Mouse (Mus musculus) stomach, embryonic 15.5 days (tissue): Measurements from ENCODE around the gene Mrpl45. TPM values are rescaled to one million over a fixed set of nuclear protein-coding genes. Genes with fewer than 3 reads are reported as not detected.

Source experiments
- ATAC-seq: fragments of 200-750 bp; cut with Nextera tagmentation; 2 replicates; pipeline ENCODE4 v1.8.0; 2017; ENCODE audit warnings: low read depth, moderate number of reproducible peaks, moderate TSS enrichment; ENCODE audit not compliant: insufficient read depth, low FRiP score
- H3K27ac ChIP-seq: fragments of 300-500 bp; sonication (generic); 2 replicates; pipeline ENCODE4 v1.5.1; 2015; ENCODE audit warnings: mild to moderate bottlenecking, inconsistent platforms
- H3K27me3 ChIP-seq: fragments of 300-500 bp; sonication (generic); replicated peaks from 2 replicates; pipeline ENCODE4 v1.6.1; 2015; ENCODE audit warnings: inconsistent platforms
- H3K36me3 ChIP-seq: fragments of 300-500 bp; sonication (generic); 2 replicates; pipeline ENCODE4 v1.6.1; 2015; ENCODE audit warnings: inconsistent platforms
- H3K4me1 ChIP-seq: fragments of 300-500 bp; sonication (generic); 2 replicates; pipeline ENCODE4 v1.6.1; 2015; ENCODE audit warnings: inconsistent platforms
- H3K4me2 ChIP-seq: fragments of 300-500 bp; sonication (generic); 2 replicates; pipeline ENCODE4 v1.6.1; 2015; ENCODE audit warnings: mild to moderate bottlenecking, inconsistent platforms
- H3K4me3 ChIP-seq: fragments of 300-500 bp; sonication (generic); replicated peaks from 2 replicates; pipeline ENCODE4 v1.5.1; 2015; ENCODE audit warnings: inconsistent platforms
- H3K9ac ChIP-seq: fragments of 300-500 bp; sonication (generic); 2 replicates; pipeline ENCODE4 v1.6.1; 2015; ENCODE audit warnings: inconsistent platforms
- H3K9me3 ChIP-seq: fragments of 300-500 bp; sonication (generic); 2 replicates; pipeline ENCODE4 v1.6.1; 2016; ENCODE audit warnings: inconsistent platforms
- WGBS: fragments of 180-500 bp; shearing (Covaris S2); methylation state at CpG from one replicate; pipeline ENCODE4 v1.1.7; 2015; 5-methylcytosine and 5-hydroxymethylcytosine counted together
- polyA plus RNA-seq: library from polyadenylated mRNA; unstranded; fragments of >200 nt; fragmentation: Nextera tagmentation; extraction: Ambion mirVana; gene quantifications from 2 replicates; pipeline ENCODE4 v1.2.1, GENCODE M21; 2015

The Mrpl45 gene
- polyA plus RNA-seq, 1 experiment from 2014 or later: 41.5 TPM

- WGBS: under 1% methylated on average over 55 of the region's 64 CpGs
- H3K27ac ChIP-seq: peak overlapping the region; percentile 98
- peaks cover 17% of the 10 kb centered on the region; the same call in 1 of the 2 replicates for H3K4me1 ChIP-seq
- H3K27me3 ChIP-seq: no peaks in the 10 kb centered on the region
- ATAC-seq: peak; percentile 69
- H3K4me2 ChIP-seq: peak overlapping the region; percentile 69
- no peaks in the 10 kb centered on the region for H3K9me3 ChIP-seq
- peak overlapping the region; percentile 100 for H3K9ac ChIP-seq
- no peaks in the 10 kb centered on the region for H3K36me3 ChIP-seq
- peak overlapping the region; percentile 100 for H3K4me3 ChIP-seq
Measured at GRCm38 (mm10) chr11:97279405-97280215, 35.9 kb upstream of the Mrpl45 start.

GRCm38 (mm10) chr11:97280216-97280861, 35.2 kb upstream of the Mrpl45 start, which contains the start of gene Npepps:
Gene Npepps, minus strand, starts transcription at chr11:97280638.
- WGBS: 0% methylated on average over 28 of the region's 83 CpGs
- Histone ChIP-seq H3K4me2 (peak within 1 kb of the TSS; percentile 69), H3K27me3 (no peaks in the 10 kb centered on the region), H3K36me3 (no peaks in the 10 kb centered on the region), H3K9ac (peak within 1 kb of the TSS; percentile 100), H3K27ac (peak within 1 kb of the TSS; percentile 98), H3K4me1 (peaks cover 17% of the 10 kb centered on the region; the same call in 1 of the 2 replicates), H3K4me3 (peak within 1 kb of the TSS; percentile 100), H3K9me3 (no peaks in the 10 kb centered on the region)
- peak; percentile 80 for ATAC-seq

DNA sequence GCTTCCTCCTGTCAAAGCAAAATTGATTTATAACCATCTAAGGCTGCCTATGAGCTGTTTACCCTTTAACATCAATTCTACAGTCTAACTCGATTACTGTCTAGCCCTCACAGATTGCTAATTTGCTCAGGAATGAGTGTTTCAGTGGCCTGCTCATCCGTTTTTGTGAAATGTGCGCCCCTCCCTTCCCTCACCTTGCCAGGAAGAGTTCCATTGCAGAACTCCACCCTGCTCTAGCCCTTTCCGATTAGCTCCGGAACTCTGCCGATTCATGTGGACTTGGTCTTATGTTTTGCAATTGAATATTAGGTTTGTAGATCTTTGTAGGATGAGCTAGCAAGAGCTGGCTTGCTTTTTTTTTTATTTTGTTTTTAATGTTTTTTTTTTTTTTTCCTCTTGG, 33.3 kb upstream of the Mrpl45 start:
- H3K9me3 ChIP-seq: no peaks in the 10 kb centered on the region
- H3K4me1 ChIP-seq: peaks cover 15% of the 10 kb centered on the region; the same call in 1 of the 2 replicates
- H3K27me3 ChIP-seq: no peaks in the 10 kb centered on the region
- no peak overlapping the region for H3K4me3 ChIP-seq
- no peak overlapping the region for H3K4me2 ChIP-seq
- no peak overlapping the region for H3K9ac ChIP-seq
- WGBS: 65% methylated on average over 6 of the region's 6 CpGs
- no peak overlapping the region for H3K27ac ChIP-seq
- no peak for ATAC-seq
- no peaks in the 10 kb centered on the region for H3K36me3 ChIP-seq

DNA sequence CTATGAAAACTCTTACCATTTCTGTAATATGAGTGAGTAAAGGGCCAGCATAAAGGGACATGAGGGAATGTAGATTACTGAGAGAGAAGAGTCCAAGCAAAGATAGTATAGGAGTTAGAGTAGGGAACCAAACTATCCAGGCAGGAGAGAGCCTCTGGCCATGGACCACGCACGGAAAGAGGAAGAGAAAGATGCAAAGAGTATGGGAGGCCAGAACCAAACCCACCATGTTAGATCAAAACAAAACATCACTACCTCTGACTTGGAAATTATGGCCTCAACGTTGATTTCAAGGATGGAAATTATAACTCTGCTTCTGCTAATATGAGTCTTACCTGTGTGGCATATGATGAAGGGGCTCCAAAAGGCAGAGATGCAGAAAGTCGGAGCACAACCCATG, 30.7 kb upstream of the Mrpl45 start:
- 63% methylated on average over 4 of the region's 4 CpGs for WGBS
- H3K4me3 ChIP-seq: no peak overlapping the region
- H3K4me1 ChIP-seq: no peaks in the 10 kb centered on the region
- H3K27me3 ChIP-seq: no peaks in the 10 kb centered on the region
- no peaks in the 10 kb centered on the region for H3K9me3 ChIP-seq
- ATAC-seq: no peak
- H3K36me3 ChIP-seq: no peaks in the 10 kb centered on the region
- H3K9ac ChIP-seq: no peak overlapping the region
- H3K4me2 ChIP-seq: no peak overlapping the region
- H3K27ac ChIP-seq: no peak overlapping the region

DNA sequence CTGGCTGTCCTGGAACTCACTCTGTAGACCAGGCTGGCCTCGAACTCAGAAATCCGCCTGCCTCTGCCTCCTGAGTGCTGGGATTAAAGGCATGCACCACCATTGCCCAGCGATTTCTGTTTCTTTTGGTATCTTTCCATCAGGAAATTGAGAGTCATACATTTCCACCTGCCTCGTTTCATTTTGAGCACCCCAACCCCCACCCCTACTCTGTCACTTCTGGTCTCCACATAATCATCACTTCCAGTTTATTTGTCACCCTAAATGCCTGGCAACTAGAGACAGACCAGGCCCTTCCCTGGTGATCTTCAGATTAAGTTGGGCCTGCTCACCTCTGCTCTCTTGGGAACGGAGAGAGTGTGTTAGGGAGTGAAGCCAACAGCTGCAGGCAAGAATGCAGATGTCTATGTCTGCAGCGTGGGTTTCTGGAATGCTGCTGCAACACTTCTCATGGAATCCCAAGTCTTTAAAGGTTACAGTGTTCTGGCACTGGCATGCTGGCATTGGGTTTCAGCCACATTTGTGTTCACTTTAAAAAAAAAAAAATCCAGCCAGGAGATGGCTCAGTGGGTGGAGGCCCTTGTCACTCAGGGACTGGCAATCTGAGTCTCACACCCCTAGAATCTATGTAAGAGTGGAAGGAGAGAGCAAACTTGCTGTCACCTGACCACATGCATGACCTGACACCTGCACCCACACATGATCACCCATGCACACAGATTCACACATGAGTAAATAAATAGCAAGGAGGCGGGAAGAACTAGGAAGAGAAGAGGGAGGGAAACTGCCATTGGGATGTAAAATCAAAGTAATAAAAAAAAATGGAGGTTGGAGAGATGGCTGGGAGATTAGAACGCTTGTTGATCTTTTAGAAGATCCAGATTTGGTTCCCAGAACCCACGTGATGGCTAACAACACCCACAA, 29.4 kb upstream of the Mrpl45 start:
- Histone ChIP-seq H3K9me3 (no peaks in the 10 kb centered on the region), H3K4me1 (no peaks in the 10 kb centered on the region), H3K4me2 (no peak overlapping the region), H3K4me3 (no peak overlapping the region), H3K27ac (no peak overlapping the region), H3K9ac (no peak overlapping the region), H3K27me3 (no peaks in the 10 kb centered on the region), H3K36me3 (no peaks in the 10 kb centered on the region)
- ATAC-seq: no peak
- 67% methylated on average over 9 of the region's 9 CpGs for WGBS

DNA sequence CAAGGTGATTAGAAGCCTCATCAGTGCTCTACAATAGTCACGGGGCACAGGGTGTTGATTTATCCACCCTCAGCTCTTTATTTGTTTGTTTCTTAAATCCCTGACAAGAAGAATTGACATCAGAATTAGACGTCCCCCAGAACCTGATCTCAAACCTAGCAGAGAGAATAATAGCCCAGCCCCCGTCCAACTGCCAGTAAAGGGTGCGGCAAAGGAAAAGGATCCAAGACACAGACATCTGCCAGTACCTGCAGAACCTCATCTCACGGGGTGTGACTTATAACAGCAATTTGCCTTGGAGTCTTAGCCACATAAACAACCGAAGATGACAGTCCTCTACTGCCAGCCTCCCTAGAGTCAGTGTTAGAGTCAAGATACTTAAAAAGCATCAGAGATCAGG, 28.5 kb upstream of the Mrpl45 start:
- Histone ChIP-seq H3K4me3 (no peak overlapping the region), H3K9ac (no peak overlapping the region), H3K4me1 (no peaks in the 10 kb centered on the region), H3K27ac (no peak overlapping the region), H3K9me3 (no peaks in the 10 kb centered on the region), H3K36me3 (no peaks in the 10 kb centered on the region), H3K4me2 (no peak overlapping the region), H3K27me3 (no peaks in the 10 kb centered on the region)
- WGBS: 39% methylated on average over 6 of the region's 6 CpGs
- no peak for ATAC-seq

DNA sequence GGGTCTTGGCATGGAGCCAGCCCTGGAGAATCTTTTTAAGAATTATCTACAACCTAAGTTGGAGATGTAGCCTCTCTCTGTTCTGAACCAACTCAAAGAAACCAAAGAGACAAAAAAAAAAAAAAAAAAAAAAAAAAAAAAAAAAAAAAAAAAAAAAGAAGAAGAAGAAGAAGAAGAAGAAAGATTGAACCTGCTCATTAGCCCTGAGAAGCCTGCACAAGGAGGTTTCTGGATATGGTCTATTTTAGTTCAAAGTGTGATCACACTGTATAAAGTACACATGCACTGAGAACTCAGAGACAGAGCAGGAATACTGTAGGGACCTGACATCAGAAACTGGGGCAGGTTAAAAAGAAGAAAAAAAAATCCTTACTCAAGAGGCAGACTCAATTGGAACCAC, 27.9 kb upstream of the Mrpl45 start:
- Histone ChIP-seq H3K36me3 (no peaks in the 10 kb centered on the region), H3K4me3 (no peak overlapping the region), H3K27me3 (no peaks in the 10 kb centered on the region), H3K9me3 (no peaks in the 10 kb centered on the region), H3K4me1 (no peaks in the 10 kb centered on the region), H3K9ac (no peak overlapping the region), H3K27ac (no peak overlapping the region), H3K4me2 (no peak overlapping the region)
- no peak for ATAC-seq

- ATAC-seq: no peak
Measured at GRCm38 (mm10) chr11:97289276-97290230, 26.0 kb upstream of the Mrpl45 start.

GRCm38 (mm10) chr11:97292731-97293130, 22.8 kb upstream of the Mrpl45 start:
- no peaks in the 10 kb centered on the region for H3K36me3 ChIP-seq
- 95% methylated on average over 1 of the region's 1 CpGs for WGBS
- no peak overlapping the region for H3K9ac ChIP-seq
- no peak overlapping the region for H3K27ac ChIP-seq
- H3K4me2 ChIP-seq: no peak overlapping the region
- no peak overlapping the region for H3K4me3 ChIP-seq
- H3K9me3 ChIP-seq: no peaks in the 10 kb centered on the region
- no peaks in the 10 kb centered on the region for H3K4me1 ChIP-seq
- ATAC-seq: no peak
- no peaks in the 10 kb centered on the region for H3K27me3 ChIP-seq

More at GRCm38 (mm10) chr11:97289276-97290230, 26.0 kb upstream of the Mrpl45 start:
- 48% methylated on average over 12 of the region's 12 CpGs for WGBS
- Histone ChIP-seq H3K4me2 (no peak overlapping the region), H3K27me3 (no peaks in the 10 kb centered on the region), H3K4me1 (no peaks in the 10 kb centered on the region), H3K27ac (no peak overlapping the region), H3K9ac (no peak overlapping the region), H3K4me3 (no peak overlapping the region), H3K36me3 (no peaks in the 10 kb centered on the region), H3K9me3 (no peaks in the 10 kb centered on the region)

- Histone ChIP-seq H3K27me3 (no peaks in the 10 kb centered on the region), H3K4me1 (peaks cover under 1% of the 10 kb centered on the region; the same call in 1 of the 2 replicates), H3K4me3 (no peak overlapping the region), H3K9ac (no peak overlapping the region), H3K9me3 (no peaks in the 10 kb centered on the region), H3K4me2 (no peak overlapping the region), H3K27ac (no peak overlapping the region), H3K36me3 (no peaks in the 10 kb centered on the region)
- 85% methylated on average over 3 of the region's 4 CpGs for WGBS
- ATAC-seq: no peak
Measured at GRCm38 (mm10) chr11:97296542-97296941, 19.0 kb upstream of the Mrpl45 start.

DNA sequence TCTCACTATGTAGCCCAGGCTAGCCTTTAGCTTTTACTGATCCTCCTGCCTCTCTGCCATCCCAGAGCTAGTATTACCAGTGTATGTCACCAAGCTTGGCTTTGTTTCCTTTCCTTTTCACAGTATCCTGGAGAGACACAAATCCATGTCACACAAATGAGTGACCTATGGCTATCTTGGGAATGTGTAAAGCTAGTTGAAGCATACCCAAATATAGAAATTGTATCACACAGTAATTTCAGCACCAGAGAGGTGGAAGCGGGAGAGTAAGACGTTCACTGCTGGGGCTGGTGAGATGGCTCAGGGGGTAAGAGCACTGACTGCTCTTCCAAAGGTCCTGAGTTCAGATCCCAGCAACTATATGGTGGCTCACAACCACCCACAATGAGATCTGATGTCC, 15.6 kb upstream of the Mrpl45 start:
- Histone ChIP-seq H3K36me3 (no peaks in the 10 kb centered on the region), H3K9me3 (no peaks in the 10 kb centered on the region)

More for the DNA sequence above, 15.6 kb upstream of the Mrpl45 start:
- peaks cover 14% of the 10 kb centered on the region; the same call in 1 of the 2 replicates for H3K4me1 ChIP-seq
- no peak overlapping the region for H3K4me2 ChIP-seq
- H3K4me3 ChIP-seq: no peak overlapping the region
- H3K27ac ChIP-seq: no peak overlapping the region
- no peak overlapping the region for H3K9ac ChIP-seq
- WGBS: 82% methylated on average over 2 of the region's 2 CpGs
- no peaks in the 10 kb centered on the region for H3K27me3 ChIP-seq
- ATAC-seq: no peak
